Mouse (Mus musculus) gastrocnemius, adult 2 months (tissue): ENCODE results near the gene Ybx3. TPM values are rescaled to one million over a fixed set of nuclear protein-coding genes. Genes with fewer than 3 reads are reported as not detected.

Experiments
- DNase-seq: peaks from one replicate; pipeline ENCODE4 v3.0.0; 2022
- H3K27ac ChIP-seq: fragments of 200-600 bp; 2 replicates; pipeline ENCODE4 v1.8.1; 2022; ENCODE audit warnings: mild to moderate bottlenecking
- H3K4me3 ChIP-seq: fragments of 200-600 bp; 2 replicates; pipeline ENCODE4 v1.8.1; 2022; ENCODE audit warnings: mild to moderate bottlenecking, moderate library complexity
- CTCF ChIP-seq: fragments of 200-600 bp; IDR thresholded peaks from 2 replicates; pipeline ENCODE4 v1.8.1; 2022; ENCODE audit warnings: antibody characterized with exemption, mild to moderate bottlenecking, moderate library complexity
- intact Hi-C: fragments of 180-260 bp; cut with DNase I; formaldehyde crosslinking; loops from one replicate; pipeline ENCODE4 v1.15.1; 2025
- total RNA-seq, 2 experiments: library from RNA; stranded (reverse); gene quantifications; 2 replicates each; pipeline ENCODE4 v1.2.3; 2021

The Ybx3 gene
- total RNA-seq, 2 experiments from 2014 or later = 1,637 to 2,309 TPM

- intact Hi-C loops = loop anchor here (5.0 kb wide), 1 partner anchor 61 kb away; the partner anchor contains the start of gene Magohb
- Histone ChIP-seq H3K4me3 (peak within 1 kb of the TSS; percentile 58), H3K27ac (no peak within 1 kb of the TSS)
- DNase-seq = peak; percentile 76
- TF ChIP-seq CTCF = peak; percentile 81
These were observed 34.8 kb downstream of the Ybx3 start, which contains the start of gene Styk1 for GRCm38 (mm10) chr6:131353352-131353919. Gene Styk1 (minus strand): TSS chr6:131353597.

DNA sequence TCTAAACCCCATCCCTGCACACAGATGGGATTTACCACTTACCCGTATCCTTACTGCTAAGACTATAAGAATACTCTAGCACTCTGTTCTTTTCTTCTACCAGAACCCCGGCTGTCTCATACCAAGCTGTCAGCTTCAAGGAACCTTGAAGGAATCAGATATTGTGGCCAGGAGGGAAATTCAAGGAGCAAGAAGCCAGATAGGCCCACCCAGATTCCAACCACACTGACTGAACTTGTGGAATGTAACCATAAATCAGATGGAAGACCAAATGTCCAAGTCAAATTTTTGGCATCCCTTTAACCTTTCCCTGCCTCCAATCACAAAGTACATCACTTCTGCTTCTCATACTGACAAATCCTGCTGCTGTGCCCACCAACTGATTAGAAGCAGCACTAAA is 41.2 kb downstream of the Ybx3 start:
- no peak overlapping the region for H3K27ac ChIP-seq
- no peak overlapping the region for H3K4me3 ChIP-seq
- DNase-seq = no peak
- intact Hi-C loops = no loop called here
- TF ChIP-seq CTCF = no peak

DNA sequence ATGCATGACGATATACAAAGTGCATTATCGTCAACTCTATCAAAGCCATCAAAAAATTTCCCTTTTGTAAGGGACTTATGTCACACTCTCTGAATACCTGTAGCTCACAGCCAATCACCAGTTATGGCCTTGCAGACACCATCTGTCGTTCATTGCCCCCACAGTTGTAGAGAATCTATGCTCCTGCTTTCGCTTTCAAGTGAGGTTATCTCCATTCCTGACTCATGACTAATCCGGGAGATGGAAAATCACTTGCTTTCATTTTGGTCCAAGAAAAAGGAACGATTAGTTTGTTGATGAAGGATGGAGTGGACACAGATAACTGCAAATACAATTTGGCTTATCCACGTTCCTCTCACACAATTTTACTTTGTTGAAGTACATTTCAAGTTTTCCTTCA is 43.9 kb downstream of the Ybx3 start:
- no peak for TF ChIP-seq CTCF
- Histone ChIP-seq H3K4me3 (no peak overlapping the region), H3K27ac (no peak overlapping the region)
- intact Hi-C loops = no loop called here
- DNase-seq = no peak

DNA sequence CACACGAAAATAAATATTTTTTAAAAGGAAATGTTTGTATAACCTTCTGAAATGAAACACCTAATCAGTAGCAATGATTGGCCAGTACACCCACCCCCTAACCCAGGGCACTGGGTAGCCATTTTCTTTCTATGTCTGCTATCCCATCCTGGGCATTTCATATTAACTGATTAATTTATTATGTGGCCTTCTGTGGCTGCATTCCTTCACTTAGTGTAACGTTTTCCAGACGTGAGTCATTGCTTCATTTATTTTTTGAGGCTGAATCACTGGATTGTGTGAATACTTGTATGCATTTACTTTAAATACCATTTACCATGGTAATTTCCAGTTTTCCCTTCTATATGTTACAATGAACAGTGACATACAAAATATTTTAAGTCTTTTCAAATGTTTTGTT is 48.2 kb downstream of the Ybx3 start:
- intact Hi-C loops = no loop called here
- H3K4me3 ChIP-seq = no peak overlapping the region
- DNase-seq = no peak
- no peak for TF ChIP-seq CTCF
- no peak overlapping the region for H3K27ac ChIP-seq

GRCm38 (mm10) chr6:131339309-131339708 is 49.0 kb downstream of the Ybx3 start:
- no peak for DNase-seq
- intact Hi-C loops = no loop called here
- TF ChIP-seq CTCF = no peak
- H3K4me3 ChIP-seq = no peak overlapping the region
- no peak overlapping the region for H3K27ac ChIP-seq

DNA sequence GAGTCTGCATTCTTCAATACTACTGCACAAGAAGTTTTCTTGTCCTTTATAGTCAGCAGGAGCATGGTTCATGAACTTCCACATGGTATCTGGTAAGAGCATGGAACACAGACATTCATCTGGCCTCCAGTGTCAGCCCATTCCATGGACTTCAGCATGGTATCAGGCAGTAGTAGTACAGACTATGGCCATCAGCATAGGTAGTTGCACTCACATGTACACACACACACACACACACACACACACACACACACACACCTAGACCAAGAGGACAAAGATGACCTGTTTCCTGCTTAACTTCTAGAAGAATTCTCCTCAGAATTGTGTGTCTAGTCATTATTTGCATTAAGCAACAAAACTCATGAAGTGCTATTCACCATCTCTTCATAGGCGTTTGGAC is 49.5 kb downstream of the Ybx3 start:
- no peak for TF ChIP-seq CTCF
- H3K27ac ChIP-seq = no peak overlapping the region
- no peak for DNase-seq
- no peak overlapping the region for H3K4me3 ChIP-seq
- intact Hi-C loops = no loop called here

DNA sequence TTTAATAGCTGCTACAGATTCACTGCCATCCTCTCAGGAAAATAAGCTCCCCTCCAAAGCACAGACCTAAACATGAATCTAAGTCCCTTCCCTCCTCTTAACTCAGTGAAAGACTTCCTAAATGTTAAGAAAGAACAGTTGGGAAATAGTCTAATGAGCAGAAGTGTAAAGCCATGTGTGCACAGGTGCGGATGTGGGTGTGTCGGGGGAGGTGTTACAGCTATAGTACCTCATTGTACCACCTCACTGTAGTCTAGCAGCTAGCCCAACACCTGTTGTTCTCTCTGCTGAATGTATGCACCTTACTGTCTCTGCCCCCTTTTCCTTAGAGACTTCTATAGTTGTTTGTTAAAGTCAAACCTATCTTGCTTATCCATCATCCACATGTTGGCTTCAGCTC is 61.2 kb downstream of the Ybx3 start:
- TF ChIP-seq CTCF = no peak
- no peak for DNase-seq
- Histone ChIP-seq H3K4me3 (no peak overlapping the region), H3K27ac (no peak overlapping the region)
- intact Hi-C loops = no loop called here

- no peak overlapping the region for H3K27ac ChIP-seq
- intact Hi-C loops = no loop called here
- DNase-seq = no peak
- no peak overlapping the region for H3K4me3 ChIP-seq
- no peak for TF ChIP-seq CTCF
These were observed 66.2 kb downstream of the Ybx3 start for GRCm38 (mm10) chr6:131321854-131322639.

- TF ChIP-seq CTCF = no peak
- intact Hi-C loops = no loop called here
- Histone ChIP-seq H3K27ac (no peak overlapping the region), H3K4me3 (no peak overlapping the region)
- no peak for DNase-seq
These were observed 71.8 kb downstream of the Ybx3 start for GRCm38 (mm10) chr6:131316155-131317101.

Other genes starting within 250 kb of the Ybx3 start
- not detected for gene Klra2, start 141.1 kb downstream of the Ybx3 start, total RNA-seq
- gene Magohb, start 95.2 kb downstream of the Ybx3 start, total RNA-seq = 1 to 10 TPM; 3.0 to 5.9 TPM
- gene Styk1, start 34.9 kb downstream of the Ybx3 start, total RNA-seq = 1 to 10 TPM; 1.1 TPM
- gene 5430401F13Rik, start 97.9 kb upstream of the Ybx3 start, total RNA-seq = not detected
- not detected for gene Gm6619, start 97.9 kb upstream of the Ybx3 start, total RNA-seq
- not detected for gene Tas2r130, start 242.4 kb upstream of the Ybx3 start, total RNA-seq